Mouse (Mus musculus) gastrocnemius, postnatal 25 days (tissue): Measurements from ENCODE around the gene Pim3. TPM values are rescaled to one million over a fixed set of nuclear protein-coding genes. Genes with fewer than 3 reads are reported as not detected.
A peak's percentile ranks its signal among the peaks of the same experiment; 100 is the strongest.

Source experiments
- DNase-seq: peaks from one replicate; pipeline ENCODE4 v3.0.0; 2022
- total RNA-seq, 2 experiments: library from RNA; stranded (reverse); gene quantifications; 1 replicate in 1 of 2; 2 replicates in 1 of 2; pipeline ENCODE4 v1.2.3; 2021

The Pim3 gene
- total RNA-seq, 2 experiments from 2014 or later = 20.6 to 22.2 TPM

GRCm38 (mm10) chr15:88837199-88837932, 24.6 kb upstream of the Pim3 start:
- peak; percentile 75 for DNase-seq

- DNase-seq = no peak
These were observed 24.0 kb upstream of the Pim3 start for GRCm38 (mm10) chr15:88837977-88838376.

GRCm38 (mm10) chr15:88839271-88839670, 22.7 kb upstream of the Pim3 start:
- peak; percentile 82 for DNase-seq

- DNase-seq = peak; percentile 72
These were observed 21.9 kb upstream of the Pim3 start for GRCm38 (mm10) chr15:88840126-88840525.

GRCm38 (mm10) chr15:88841160-88841559, 20.8 kb upstream of the Pim3 start:
- DNase-seq = no peak

GRCm38 (mm10) chr15:88841580-88842299, 20.2 kb upstream of the Pim3 start:
- DNase-seq = no peak

GRCm38 (mm10) chr15:88842300-88842673, 19.7 kb upstream of the Pim3 start:
- no peak for DNase-seq

GRCm38 (mm10) chr15:88843486-88844097, 18.4 kb upstream of the Pim3 start:
- DNase-seq = no peak

- no peak for DNase-seq
These were observed 17.0 kb upstream of the Pim3 start for GRCm38 (mm10) chr15:88844966-88845365.

- DNase-seq = no peak
These were observed 13.3 kb upstream of the Pim3 start for GRCm38 (mm10) chr15:88848661-88849060.

- no peak for DNase-seq
These were observed 12.4 kb upstream of the Pim3 start for GRCm38 (mm10) chr15:88849621-88850020.

GRCm38 (mm10) chr15:88850146-88850826, 11.7 kb upstream of the Pim3 start:
- DNase-seq = peak; percentile 94

- DNase-seq = no peak
These were observed 10.9 kb upstream of the Pim3 start for GRCm38 (mm10) chr15:88851076-88851475.

GRCm38 (mm10) chr15:88851507-88852149, 10.4 kb upstream of the Pim3 start:
- no peak for DNase-seq

- no peak for DNase-seq
These were observed 8.9 kb upstream of the Pim3 start for GRCm38 (mm10) chr15:88853106-88853505.

GRCm38 (mm10) chr15:88854119-88854968, 7.6 kb upstream of the Pim3 start:
- DNase-seq = no peak

- DNase-seq = no peak
These were observed 6.8 kb upstream of the Pim3 start for GRCm38 (mm10) chr15:88854969-88855830.

GRCm38 (mm10) chr15:88855896-88856417, 6.0 kb upstream of the Pim3 start:
- DNase-seq = no peak

GRCm38 (mm10) chr15:88856613-88857012, 5.4 kb upstream of the Pim3 start:
- no peak for DNase-seq

GRCm38 (mm10) chr15:88857361-88857760, 4.6 kb upstream of the Pim3 start:
- no peak for DNase-seq
